Mouse (Mus musculus) bone marrow macrophage, adult 2 months (primary cell): ENCODE data around the gene Bcat1.

ENCODE experiments used
- CTCF ChIP-seq: IDR thresholded peaks from 2 replicates; pipeline ENCODE4 v1.5.1; 2012; ENCODE audit warnings: low read depth, mild to moderate bottlenecking, low read length, moderate library complexity
- POLR2A ChIP-seq: IDR thresholded peaks from 2 replicates; pipeline ENCODE4 v1.6.1; 2012; ENCODE audit warnings: mild to moderate bottlenecking, low read depth, low read length, borderline replicate concordance

GRCm38 (mm10) chr6:145075088-145075547 lies 866 bp downstream of the Bcat1 start:
- TF ChIP-seq CTCF (no peak), POLR2A (no peak)
